ENCODE assay signal across 26 mouse cellular contexts in genomic region chr9:44697866-44698265, GRCm38 (mm10). TPM values are rescaled to one million over a fixed set of nuclear protein-coding genes. Genes with fewer than 3 reads are reported as not detected.
DNase-seq lines count a peak whose midpoint lies in the region; ATAC-seq lines count a peak whose summit lies in the region.
"Had no signal": no experiment of that assay in that cellular context is flagged by ENCODE, and none has a peak within 500 bp of the region (broad histone marks: within the 10 kb centered on the region; RNA-seq: fewer than 3 reads in every experiment).

No protein-coding gene starts in this region.

- WGBS in embryonic facial prominence, embryonic 10.5 days, result 94% methylated on average over 16 of the region's 16 CpGs

- H3K4me3 ChIP-seq in embryonic facial prominence, embryonic 10.5 days, result no peak overlapping the region
- H3K4me3 ChIP-seq: embryonic facial prominence, embryonic 13.5 days; forebrain, embryonic 13.5 days; heart, embryonic 10.5 days; intestine, embryonic 15.5 days had no signal

- H3K27ac ChIP-seq in embryonic facial prominence, embryonic 10.5 days (replicated peaks), result no peak overlapping the region; the same call in 1 of the 2 replicates
- H3K27ac ChIP-seq: embryonic facial prominence, embryonic 13.5 days; forebrain, embryonic 13.5 days; hindbrain, embryonic 14.5 days; intestine, embryonic 15.5 days had no signal

- H3K4me1 ChIP-seq in embryonic facial prominence, embryonic 10.5 days, result no peaks in the 10 kb centered on the region
- H3K4me1 ChIP-seq: embryonic facial prominence, embryonic 13.5 days; forebrain, embryonic 13.5 days; intestine, embryonic 15.5 days had no signal

- no peaks in the 10 kb centered on the region for H3K27me3 ChIP-seq in embryonic facial prominence, embryonic 10.5 days (replicated peaks; ENCODE audit: low read depth, poor library complexity, severe bottlenecking)
- H3K27me3 ChIP-seq: embryonic facial prominence, embryonic 13.5 days; forebrain, embryonic 13.5 days; intestine, embryonic 15.5 days had no signal

- H3K36me3 ChIP-seq in embryonic facial prominence, embryonic 10.5 days (replicated peaks), result peaks cover 100% of the 10 kb centered on the region

- H3K9me3 ChIP-seq in embryonic facial prominence, embryonic 10.5 days, result no peaks in the 10 kb centered on the region
- H3K9me3 ChIP-seq: embryonic facial prominence, embryonic 13.5 days; forebrain, embryonic 13.5 days; G1E; heart, embryonic 10.5 days; intestine, embryonic 15.5 days had no signal

- intact Hi-C loops in heart, postnatal 14 days (cut with DNase I), result no loop called here
- intact Hi-C loops in left cerebral cortex, postnatal 25 days (cut with DNase I), result no loop called here

- no peak for ATAC-seq in activated CD4-positive, CD25-positive, alpha-beta regulatory T cell, adult 4 months
- ATAC-seq: forebrain, embryonic 13.5 days; forebrain, postnatal 0 days; intestine, embryonic 15.5 days had no signal

- peak; percentile 57 to 60 for DNase-seq in cerebellum, adult 18-20 months
- DNase-seq in cerebellum, postnatal 4 days (ENCODE audit: low spot score in 2 of 2), result no peak
- peak; percentile 72 for DNase-seq in heart, adult 11 months
- DNase-seq in heart, postnatal 14 days, result no peak
- peak; percentile 67 for DNase-seq in cerebellum, postnatal 10 days
- no peak for DNase-seq in left cerebral cortex, postnatal 25 days (ENCODE audit: low spot score in 2 of 2)
- no peak for DNase-seq in embryonic facial prominence, embryonic 10.5 days (ENCODE audit: low spot score)
- DNase-seq: adrenal gland, postnatal 14 days; forebrain, postnatal 0 days; gastrocnemius, postnatal 36 days; heart, adult 18-20 months; heart, postnatal 10 days; kidney, adult 18-20 months had no signal

RNA-seq across cellular contexts. Expression of gene Treh, which starts 24.8 kb away (rescaled TPM):
- not detected for total RNA-seq in heart, postnatal 14 days (2021)
- not detected for polyA plus RNA-seq in activated CD4-positive, CD25-positive, alpha-beta regulatory T cell, adult 4 months (2017; shearing (Covaris generic))
- total RNA-seq in left cerebral cortex, postnatal 25 days (2021), result under 1 TPM; 0.25 to 0.34 TPM
- polyA plus RNA-seq in embryonic facial prominence, embryonic 10.5 days (2016; fragmentation: Nextera tagmentation; extraction: Ambion mirVana), result not detected in 2 replicates
- total RNA-seq: adrenal gland, adult 18-20 months; adrenal gland, postnatal 14 days; forebrain, postnatal 0 days; G1E; gastrocnemius, adult 18-20 months; gastrocnemius, postnatal 36 days; heart, adult 18-20 months; heart, postnatal 10 days; hematopoietic stem cell, adult 5-6 weeks had no signal
- polyA plus RNA-seq: C2C12; embryonic facial prominence, embryonic 13.5 days; forebrain, embryonic 13.5 days; forebrain, postnatal 0 days; G1E; heart, embryonic 10.5 days; heart, embryonic 14.5 days; hindbrain, embryonic 14.5 days; intestine, embryonic 15.5 days; kidney, embryonic 14.5 days had no signal

RNA-seq across cellular contexts. Expression of gene Phldb1, which starts 37.1 kb away (rescaled TPM):
- total RNA-seq in heart, postnatal 14 days (2021), result 100 to 1,000 TPM; 124 to 132 TPM
- polyA plus RNA-seq in activated CD4-positive, CD25-positive, alpha-beta regulatory T cell, adult 4 months (2017; shearing (Covaris generic)), result under 1 TPM in 1 of 2 experiments, not detected in 1; 0.30 TPM
- total RNA-seq in left cerebral cortex, postnatal 25 days (2021), result 10 to 100 TPM; 54.9 to 70.7 TPM
- polyA plus RNA-seq in embryonic facial prominence, embryonic 10.5 days (2016; fragmentation: Nextera tagmentation; extraction: Ambion mirVana), result 48.4 and 51.1 TPM in 2 replicates

Comparison
In these comparisons a context has a peak if more than half of its experiments do, and no peak if none do; other contexts are left out.
1. DNase-seq: peak in cerebellum, adult 18-20 months (2 of 2), heart, adult 11 months (single experiment) and cerebellum, postnatal 10 days (2 of 2); none in cerebellum, postnatal 4 days (0 of 2), heart, postnatal 14 days (0 of 2), left cerebral cortex, postnatal 25 days (0 of 2) and embryonic facial prominence, embryonic 10.5 days (single experiment).